Mouse (Mus musculus): ENCODE measurements at regions not wholly inside any gene's neighbourhood (a gene's known extent, or its start where the extent isn't known, plus 50 kb on each side); places are given as distances from the start of the nearest gene placed in this dataset.

DNA sequence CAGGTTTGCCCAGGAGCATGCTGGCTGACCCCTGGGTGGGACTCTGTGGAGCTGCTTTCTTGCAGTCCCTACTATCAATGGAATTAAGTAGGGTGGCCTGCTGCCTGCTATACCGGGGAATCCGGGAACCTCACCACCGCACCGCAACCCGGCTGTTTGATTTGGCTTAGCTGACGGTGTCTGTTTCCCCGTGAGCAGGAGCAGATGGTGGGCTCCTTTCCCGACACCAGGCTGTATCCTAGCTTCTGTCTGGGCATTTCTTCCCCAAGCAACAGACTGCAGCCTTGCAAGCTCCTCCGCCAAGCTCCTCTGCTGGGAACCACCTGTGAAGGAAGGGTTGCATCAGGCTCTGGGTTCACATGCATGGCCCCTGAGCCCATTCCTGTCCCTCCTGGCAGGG lies 132.7 kb downstream of the Tmem132e start:
- H3K27ac ChIP-seq: no peak overlapping the region
- H3K36me3 ChIP-seq: no peaks in the 10 kb centered on the region
- H3K4me1 ChIP-seq (replicated peaks): no peaks in the 10 kb centered on the region
- H3K4me3 ChIP-seq (replicated peaks): no peak overlapping the region
- no peak overlapping the region for H3K9ac ChIP-seq
- no peak overlapping the region for H3K4me2 ChIP-seq (replicated peaks)
- peaks cover 4% of the 10 kb centered on the region; the same call in 1 of the 2 replicates for H3K27me3 ChIP-seq (replicated peaks)
- WGBS: 52% methylated on average over 9 of the region's 9 CpGs
- ATAC-seq: no peak
- H3K9me3 ChIP-seq: no peaks in the 10 kb centered on the region

DNA sequence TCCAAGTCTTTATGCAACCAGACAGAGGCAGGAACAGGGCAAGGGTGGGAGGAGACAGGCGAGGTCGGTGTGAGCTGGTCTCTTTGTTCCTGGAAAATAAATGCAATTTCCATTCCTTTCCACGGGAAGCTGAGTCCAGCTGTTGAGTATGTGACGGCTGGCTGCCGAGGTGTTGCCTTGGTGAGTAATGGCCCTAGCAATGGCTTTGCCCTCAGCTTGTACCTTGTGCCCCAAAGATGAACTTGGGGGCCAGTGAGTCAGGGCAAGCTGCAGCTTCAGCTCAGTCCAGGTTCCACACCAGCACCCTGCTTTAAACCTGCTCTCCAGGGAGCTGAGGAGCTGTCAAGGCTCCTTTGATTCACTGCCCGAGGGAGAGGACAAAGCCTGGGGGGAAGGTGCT lies 130.0 kb downstream of the Tmem132e start:
- WGBS: 13% methylated on average over 6 of the region's 6 CpGs
- no peak for ATAC-seq
- peaks cover 4% of the 10 kb centered on the region; the same call in 1 of the 2 replicates for H3K27me3 ChIP-seq (replicated peaks)

DNA sequence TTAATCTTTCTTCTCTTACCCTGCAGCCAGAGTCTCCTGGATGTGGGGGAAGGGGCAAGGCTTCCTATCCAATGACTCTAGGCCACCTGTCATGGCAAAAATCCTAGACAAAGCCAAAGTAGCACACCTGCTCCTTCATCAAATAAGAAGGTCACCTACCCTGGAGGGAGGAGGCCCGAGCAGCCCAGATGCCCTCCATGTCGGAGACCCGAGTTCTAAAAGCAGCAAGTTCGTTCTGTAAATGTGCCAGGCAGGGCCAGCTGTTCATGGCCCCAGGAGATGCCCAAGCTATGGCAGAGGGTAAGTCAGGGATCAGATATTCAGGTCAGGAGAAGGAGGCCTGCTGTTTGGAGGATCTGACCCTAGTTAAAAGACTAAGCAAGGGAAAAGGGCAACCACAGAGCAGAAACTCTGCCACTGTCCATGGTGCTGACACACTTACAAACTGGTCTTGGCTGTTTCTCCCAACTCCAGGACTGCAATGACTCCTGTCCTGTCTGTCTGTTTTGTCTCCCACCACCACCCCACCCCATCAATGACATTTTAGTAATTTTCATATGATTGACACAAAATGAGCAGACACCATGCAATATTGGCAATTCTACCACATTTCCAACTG lies 125.9 kb downstream of the Tmem132e start:
- Histone ChIP-seq H3K27me3 (replicated peaks) (no peaks in the 10 kb centered on the region; the same call in 1 of the 2 replicates), H3K36me3 (no peaks in the 10 kb centered on the region), H3K4me2 (replicated peaks) (no peak overlapping the region), H3K9ac (no peak overlapping the region), H3K4me3 (replicated peaks) (no peak overlapping the region), H3K4me1 (replicated peaks) (no peaks in the 10 kb centered on the region), H3K9me3 (no peaks in the 10 kb centered on the region), H3K27ac (no peak overlapping the region)
- 91% methylated on average over 4 of the region's 4 CpGs for WGBS
- ATAC-seq: no peak

More for the DNA sequence above, 130.0 kb downstream of the Tmem132e start:
- Histone ChIP-seq H3K9me3 (no peaks in the 10 kb centered on the region), H3K4me3 (replicated peaks) (no peak overlapping the region), H3K4me2 (replicated peaks) (no peak overlapping the region), H3K4me1 (replicated peaks) (no peaks in the 10 kb centered on the region), H3K36me3 (no peaks in the 10 kb centered on the region), H3K9ac (no peak overlapping the region), H3K27ac (no peak overlapping the region)

DNA sequence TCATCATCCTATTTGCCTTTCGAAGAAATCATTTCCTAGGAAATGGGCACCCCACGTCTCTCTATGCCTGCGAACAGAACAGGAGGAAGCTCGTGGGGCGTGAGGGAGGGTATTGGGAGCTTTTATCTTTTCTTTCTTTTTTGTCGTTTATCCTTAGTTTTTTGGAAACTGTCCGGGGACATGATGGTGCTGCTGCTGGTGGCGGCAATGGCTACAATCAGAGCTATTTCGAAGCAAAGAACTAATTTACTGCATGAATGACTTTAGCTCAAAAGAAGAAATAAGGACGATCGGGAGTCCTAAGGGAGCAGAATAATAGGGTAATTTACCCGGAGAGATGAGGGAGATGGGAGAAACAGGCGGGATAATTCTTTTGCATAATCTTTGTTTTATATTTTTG lies 119.9 kb downstream of the Tmem132e start:
- Histone ChIP-seq H3K27ac (no peak overlapping the region), H3K4me3 (replicated peaks) (no peak overlapping the region), H3K4me1 (replicated peaks) (no peaks in the 10 kb centered on the region), H3K9ac (no peak overlapping the region), H3K9me3 (no peaks in the 10 kb centered on the region), H3K36me3 (no peaks in the 10 kb centered on the region), H3K27me3 (replicated peaks) (no peaks in the 10 kb centered on the region; the same call in 1 of the 2 replicates), H3K4me2 (replicated peaks) (no peak overlapping the region)
- WGBS: 68% methylated on average over 13 of the region's 13 CpGs
- no peak for ATAC-seq

Measured in intestine, embryonic 15.5 days (tissue).